Mouse (Mus musculus) C2C12 (cell line): ENCODE results near the gene Klhl1.

Experiments
- CEBPB ChIP-seq: IDR thresholded peaks from one replicate; pipeline ENCODE4 v1.6.1; 2011; ENCODE audit warnings: low read depth, mild to moderate bottlenecking, control low read depth, moderate library complexity
- CTCF ChIP-seq: IDR thresholded peaks from one replicate; pipeline ENCODE4 v1.5.1; 2011; ENCODE audit not compliant: control insufficient read depth, insufficient read depth, insufficient read length
- FOSL1 ChIP-seq: IDR thresholded peaks from one replicate; pipeline ENCODE4 v1.8.0; 2011; ENCODE audit warnings: mild to moderate bottlenecking, low read length; ENCODE audit not compliant: poor library complexity, insufficient read depth, severe bottlenecking
- MAX ChIP-seq: IDR thresholded peaks from one replicate; pipeline ENCODE4 v1.6.1; 2011; ENCODE audit warnings: mild to moderate bottlenecking, control low read depth
- MYOD1 ChIP-seq: IDR thresholded peaks from one replicate; pipeline ENCODE4 v1.6.1; 2011; ENCODE audit warnings: low read depth; ENCODE audit not compliant: control insufficient read depth, insufficient read length
- MYOG ChIP-seq: IDR thresholded peaks from one replicate; pipeline ENCODE4 v1.6.1; 2011; ENCODE audit not compliant: control insufficient read depth, insufficient read length; ENCODE audit errors: extremely low read depth
- USF1 ChIP-seq: IDR thresholded peaks from one replicate; pipeline ENCODE4 v1.6.1; 2011; ENCODE audit warnings: low read depth, mild to moderate bottlenecking, control low read depth, moderate library complexity

DNA sequence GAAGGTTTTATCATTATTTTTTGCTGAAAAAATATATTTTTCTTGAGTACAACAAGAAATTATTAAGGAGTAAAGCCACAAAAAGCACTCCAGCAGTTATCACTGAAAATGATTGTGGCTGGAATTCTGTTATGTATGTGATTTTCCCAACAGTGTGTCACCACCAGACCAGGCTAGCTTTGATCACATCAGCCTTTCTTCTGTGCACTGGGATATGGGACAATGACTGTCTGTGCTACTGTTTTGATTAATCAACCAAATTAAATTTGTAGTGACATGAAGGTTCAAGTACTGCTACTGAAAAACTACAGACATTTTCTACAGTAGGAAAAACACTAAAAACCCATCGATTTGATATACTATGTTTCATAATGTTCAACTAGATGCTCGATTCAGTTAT is 344.4 kb downstream of the Klhl1 start:
- TF ChIP-seq CTCF: no peak
- TF ChIP-seq MYOD1: no peak
- TF ChIP-seq USF1: no peak
- TF ChIP-seq MYOG: no peak
- no peak for TF ChIP-seq CEBPB
- no peak for TF ChIP-seq MAX
- TF ChIP-seq FOSL1: no peak
